Mouse (Mus musculus) ES-E14 (cell line): ENCODE measurements around the gene Bik.

Experiments used
- HCFC1 ChIP-seq: IDR thresholded peaks from 2 replicates; pipeline ENCODE4 v1.6.1; 2012; ENCODE audit warnings: low read length, inconsistent platforms, borderline replicate concordance; ENCODE audit not compliant: insufficient read depth
- ZNF384 ChIP-seq: IDR thresholded peaks from 2 replicates; pipeline ENCODE4 v1.6.1; 2012; ENCODE audit warnings: low read depth, low read length, inconsistent platforms

GRCm38 (mm10) chr15:83570641-83571040, 44.0 kb downstream of the Bik start:
- no peak for TF ChIP-seq HCFC1
- TF ChIP-seq ZNF384, result no peak
